Mouse (Mus musculus): ENCODE data around the gene Acer2. TPM values are rescaled to one million over a fixed set of nuclear protein-coding genes. Genes with fewer than 3 reads are reported as not detected.

Gene Acer2
- polyA plus RNA-seq (2017; shearing (Covaris generic)), result 6.4 TPM

GRCm38 (mm10) chr4:86874146-86874847 is at the start of gene Acer2:
Gene Acer2, plus strand, starts transcription at chr4:86874396.

GRCm38 (mm10) chr4:86857113-86858069 is 16.8 kb upstream of the Acer2 start, which contains the start of gene Rps6:
Gene Rps6, minus strand, starts transcription at chr4:86857412.

Other genes with a start within 250 kb of the Acer2 start
- 10.3 TPM for gene Plin2, start 204.3 kb upstream of the Acer2 start, polyA plus RNA-seq (2017; shearing (Covaris generic))
- gene Dennd4c, start 125.8 kb upstream of the Acer2 start, polyA plus RNA-seq (2017; shearing (Covaris generic)), result 49.9 TPM
- gene Rps6, start 17.0 kb upstream of the Acer2 start, polyA plus RNA-seq (2017; shearing (Covaris generic)), result 617 TPM